In the genomic region with DNA sequence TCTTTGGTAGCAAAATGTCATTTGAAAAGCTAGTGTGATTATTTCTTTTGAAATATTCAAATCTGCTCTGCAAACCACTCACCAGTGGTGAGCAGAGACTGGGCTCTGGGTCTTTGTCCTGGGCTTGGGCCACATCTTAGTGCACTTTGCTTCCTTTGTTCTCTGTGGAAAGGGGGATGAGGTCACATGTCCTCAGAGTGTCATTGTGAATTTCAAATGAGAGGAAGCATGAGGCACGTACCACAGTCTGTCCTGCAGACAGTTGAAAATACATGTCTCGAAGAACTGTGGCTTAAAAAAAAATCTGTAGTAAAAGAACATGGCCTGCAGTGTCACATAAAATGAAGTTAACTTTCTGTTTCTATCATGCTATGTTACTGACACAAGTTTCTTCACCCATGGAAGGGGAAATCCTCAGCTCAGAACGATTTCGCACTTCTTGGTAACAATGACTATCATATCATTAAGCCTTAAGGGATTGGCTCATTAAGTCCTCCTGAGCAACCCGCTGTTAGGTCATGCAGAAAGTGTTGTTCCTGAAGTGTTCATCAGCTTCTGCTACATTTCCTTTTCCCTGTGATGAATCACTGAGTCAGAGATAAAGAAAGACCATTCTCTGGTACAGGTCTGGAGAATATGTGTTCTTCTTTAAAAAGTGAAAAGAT, we compare ENCODE assay signal across 20 mouse cellular contexts.
DNase-seq lines count a peak whose midpoint lies in the region; ATAC-seq and TF ChIP-seq lines count a peak whose summit lies in the region.
"Had no signal": no experiment of that assay in that cellular context is flagged by ENCODE, and none has a peak within 500 bp of the region (broad histone marks: within the 10 kb centered on the region; RNA-seq: fewer than 3 reads in every experiment).

No protein-coding gene starts in this region.

- TF ChIP-seq CTCF in heart, adult 2 months (IDR thresholded peaks at IDR 0.05), result no peak

- no peak overlapping the region for H3K4me2 ChIP-seq in midbrain, embryonic 12.5 days (replicated peaks)
- no peak overlapping the region for H3K4me2 ChIP-seq in midbrain, embryonic 16.5 days (ENCODE audit: low read length)
- no peak overlapping the region for H3K4me2 ChIP-seq in neural tube, embryonic 13.5 days
- H3K4me2 ChIP-seq: liver, embryonic 12.5 days; lung, embryonic 14.5 days; stomach, embryonic 15.5 days had no signal

- no peaks in the 10 kb centered on the region for H3K27me3 ChIP-seq in heart, adult 2 months (ENCODE audit: control insufficient read depth, insufficient read depth, low read length)
- no peaks in the 10 kb centered on the region for H3K27me3 ChIP-seq in midbrain, embryonic 12.5 days
- no peaks in the 10 kb centered on the region for H3K27me3 ChIP-seq in midbrain, embryonic 16.5 days (ENCODE audit: control insufficient read depth, insufficient read depth, low read depth, low read length)
- H3K27me3 ChIP-seq in neural tube, embryonic 13.5 days, result no peaks in the 10 kb centered on the region
- H3K27me3 ChIP-seq: liver, embryonic 12.5 days; stomach, embryonic 15.5 days had no signal

- peak; percentile 62 for DNase-seq in heart, adult 11 months
- DNase-seq in heart, adult 2 months, result no peak
- DNase-seq in embryo, embryonic 10.5 days (ENCODE audit: low spot score), result peak; percentile 49
- no peak for DNase-seq in layer of hippocampus, adult 8-10 months (ENCODE audit: low spot score in 2 of 2)
- DNase-seq in right cerebral cortex, adult 18-20 months, result no peak
- DNase-seq: adrenal gland, postnatal 36 days; cerebellum, adult 8-10 months; heart, postnatal 10 days; kidney, adult 11 months; lung, embryonic 14.5 days; lung, postnatal 4 days; thymus, adult 2 months had no signal

- H3K4me3 ChIP-seq in heart, adult 2 months, result no peak overlapping the region
- H3K4me3 ChIP-seq in midbrain, embryonic 12.5 days, result no peak overlapping the region
- no peak overlapping the region for H3K4me3 ChIP-seq in midbrain, embryonic 16.5 days (ENCODE audit: low read depth, low read length)
- no peak overlapping the region for H3K4me3 ChIP-seq in neural tube, embryonic 13.5 days
- H3K4me3 ChIP-seq: left cerebral cortex, adult 2 months; liver, embryonic 12.5 days; stomach, embryonic 15.5 days had no signal

- 50% methylated on average over 5 of the region's 5 CpGs for WGBS in heart, adult 2 months
- WGBS in midbrain, embryonic 12.5 days, result 28% methylated on average over 5 of the region's 5 CpGs
- WGBS in midbrain, embryonic 16.5 days, result 24% methylated on average over 5 of the region's 5 CpGs
- 12% methylated on average over 5 of the region's 5 CpGs for WGBS in neural tube, embryonic 13.5 days

- no peak for TF ChIP-seq EP300 in heart, adult 2 months (IDR thresholded peaks at IDR 0.05; ENCODE audit: insufficient read depth, low read depth, low read length)

- H3K4me1 ChIP-seq in heart, adult 2 months (ENCODE audit: control insufficient read depth, insufficient read depth, low read length), result no peaks in the 10 kb centered on the region; the same call in 1 of the 2 replicates
- H3K4me1 ChIP-seq in midbrain, embryonic 12.5 days, result peaks cover 42% of the 10 kb centered on the region
- H3K4me1 ChIP-seq in midbrain, embryonic 16.5 days (ENCODE audit: control insufficient read depth, insufficient read depth, low read length), result peaks cover 25% of the 10 kb centered on the region
- H3K4me1 ChIP-seq in neural tube, embryonic 13.5 days (replicated peaks), result peaks cover 45% of the 10 kb centered on the region

- H3K9me3 ChIP-seq in midbrain, embryonic 12.5 days, result no peaks in the 10 kb centered on the region
- H3K9me3 ChIP-seq in midbrain, embryonic 16.5 days (replicated peaks; ENCODE audit: control insufficient read depth, low read length, poor library complexity, severe bottlenecking), result no peaks in the 10 kb centered on the region
- no peaks in the 10 kb centered on the region for H3K9me3 ChIP-seq in neural tube, embryonic 13.5 days
- H3K9me3 ChIP-seq: liver, embryonic 12.5 days; stomach, embryonic 15.5 days had no signal

- ATAC-seq in midbrain, embryonic 12.5 days (ENCODE audit: low FRiP score, low read depth), result peak; percentile 27; the same call in 1 of the 2 replicates
- no peak for ATAC-seq in midbrain, embryonic 16.5 days
- ATAC-seq in neural tube, embryonic 13.5 days (ENCODE audit: low read depth), result no peak
- ATAC-seq: hindbrain, embryonic 16.5 days; liver, embryonic 12.5 days had no signal

- intact Hi-C loops in heart, adult 2 months (cut with DNase I), result no loop called here

- no peak overlapping the region for H3K9ac ChIP-seq in heart, adult 2 months (ENCODE audit: low read depth, low read length)
- no peak overlapping the region for H3K9ac ChIP-seq in midbrain, embryonic 12.5 days (replicated peaks)
- no peak overlapping the region for H3K9ac ChIP-seq in midbrain, embryonic 16.5 days (ENCODE audit: low read depth, low read length)
- no peak overlapping the region for H3K9ac ChIP-seq in neural tube, embryonic 13.5 days
- H3K9ac ChIP-seq: liver, embryonic 12.5 days; lung, embryonic 14.5 days; stomach, embryonic 15.5 days had no signal

- no peak for TF ChIP-seq POLR2A in heart, adult 2 months (IDR thresholded peaks at IDR 0.05; ENCODE audit: insufficient read depth, low read depth, low read length)

- H3K36me3 ChIP-seq in heart, adult 2 months (ENCODE audit: control insufficient read depth, insufficient read depth, low read length), result no peaks in the 10 kb centered on the region
- H3K36me3 ChIP-seq in midbrain, embryonic 12.5 days, result no peaks in the 10 kb centered on the region
- no peaks in the 10 kb centered on the region for H3K36me3 ChIP-seq in midbrain, embryonic 16.5 days (ENCODE audit: control insufficient read depth, insufficient read depth, low read length)
- H3K36me3 ChIP-seq in neural tube, embryonic 13.5 days, result no peaks in the 10 kb centered on the region
- H3K36me3 ChIP-seq: liver, embryonic 12.5 days; stomach, embryonic 15.5 days had no signal

- no peak overlapping the region for H3K27ac ChIP-seq in heart, adult 2 months
- H3K27ac ChIP-seq in midbrain, embryonic 12.5 days (replicated peaks), result peak overlapping the region; percentile 40
- H3K27ac ChIP-seq in midbrain, embryonic 16.5 days (ENCODE audit: low read length), result no peak overlapping the region
- H3K27ac ChIP-seq in neural tube, embryonic 13.5 days (replicated peaks), result 0 out of 2 replicates have a peak overlapping the region, but pooled peaks have one; percentile 42
- H3K27ac ChIP-seq: kidney, postnatal 0 days; left cerebral cortex, adult 2 months; liver, embryonic 12.5 days; stomach, embryonic 15.5 days had no signal

- H3K79me2 ChIP-seq in heart, adult 2 months (replicated peaks; ENCODE audit: control insufficient read depth, insufficient read depth, low read length), result no peaks in the 10 kb centered on the region

Comparison
In these comparisons a context has a peak if more than half of its experiments do, and no peak if none do; other contexts are left out.
1. DNase-seq: peak in heart, adult 11 months (single experiment) and embryo, embryonic 10.5 days (single experiment); none in heart, adult 2 months (0 of 2), layer of hippocampus, adult 8-10 months (0 of 2) and right cerebral cortex, adult 18-20 months (single experiment).
2. H3K27ac ChIP-seq: peak in midbrain, embryonic 12.5 days (single experiment) and neural tube, embryonic 13.5 days (single experiment); none in heart, adult 2 months (single experiment) and midbrain, embryonic 16.5 days (single experiment).